Mouse (Mus musculus) heart, embryonic 13.5 days (tissue): ENCODE measurements around the gene Tmem11. TPM values are rescaled to one million over a fixed set of nuclear protein-coding genes. Genes with fewer than 3 reads are reported as not detected.

Experiments
- ATAC-seq: fragments of 200-750 bp; cut with Nextera tagmentation; 2 replicates; pipeline ENCODE4 v1.8.0; 2017; ENCODE audit warnings: moderate TSS enrichment; ENCODE audit not compliant: insufficient number of reproducible peaks, low FRiP score, low TSS enrichment; ENCODE audit errors: extremely low read depth
- H3K27ac ChIP-seq: fragments of 300-500 bp; sonication (generic); replicated peaks from 2 replicates; pipeline ENCODE4 v1.5.1; 2015; ENCODE audit warnings: moderate library complexity, mild to moderate bottlenecking, inconsistent platforms
- H3K27me3 ChIP-seq: fragments of 300-500 bp; sonication (generic); replicated peaks from 2 replicates; pipeline ENCODE4 v1.6.1; 2015; ENCODE audit warnings: mild to moderate bottlenecking, inconsistent platforms
- H3K36me3 ChIP-seq: fragments of 300-500 bp; sonication (generic); 2 replicates; pipeline ENCODE4 v1.6.1; 2015; ENCODE audit warnings: mild to moderate bottlenecking, inconsistent platforms
- H3K4me1 ChIP-seq: fragments of 300-500 bp; sonication (generic); 2 replicates; pipeline ENCODE4 v1.6.1; 2015; ENCODE audit warnings: inconsistent platforms
- H3K4me2 ChIP-seq: fragments of 300-500 bp; sonication (generic); 2 replicates; pipeline ENCODE4 v1.6.1; 2015; ENCODE audit warnings: inconsistent platforms, mild to moderate bottlenecking, moderate library complexity
- H3K4me3 ChIP-seq: fragments of 300-500 bp; sonication (generic); 2 replicates; pipeline ENCODE4 v1.5.1; 2015; ENCODE audit warnings: moderate library complexity, mild to moderate bottlenecking, inconsistent platforms
- H3K9ac ChIP-seq: fragments of 300-500 bp; sonication (generic); 2 replicates; pipeline ENCODE4 v1.6.1; 2015; ENCODE audit warnings: inconsistent platforms, mild to moderate bottlenecking, moderate library complexity
- H3K9me3 ChIP-seq: fragments of 300-500 bp; sonication (generic); 2 replicates; pipeline ENCODE4 v1.6.1; 2016; ENCODE audit warnings: inconsistent platforms
- WGBS: fragments of 180-500 bp; shearing (Covaris S2); methylation state at CpG from one replicate; pipeline ENCODE4 v1.1.7; 2015; ENCODE audit warnings: mixed read lengths; 5-methylcytosine and 5-hydroxymethylcytosine counted together
- polyA plus RNA-seq: library from polyadenylated mRNA; unstranded; fragments of >200 nt; fragmentation: Nextera tagmentation; extraction: Ambion mirVana; gene quantifications from 2 replicates; pipeline ENCODE4 v1.2.1, GENCODE M21; 2015

The Tmem11 gene
- polyA plus RNA-seq, 1 experiment from 2014 or later, result 60.6 TPM

GRCm38 (mm10) chr11:60827241-60827945 is 51.7 kb downstream of the Tmem11 start:
- H3K9ac ChIP-seq, result no peak overlapping the region
- H3K36me3 ChIP-seq, result no peaks in the 10 kb centered on the region
- no peak for ATAC-seq
- H3K27me3 ChIP-seq, result 0 out of 2 replicates have a peak, but pooled peaks cover 4% of the 10 kb centered on the region
- H3K9me3 ChIP-seq, result no peaks in the 10 kb centered on the region
- peaks cover 8% of the 10 kb centered on the region for H3K4me1 ChIP-seq
- no peak overlapping the region for H3K4me2 ChIP-seq
- WGBS, result 55% methylated on average over 4 of the region's 4 CpGs
- no peak overlapping the region for H3K27ac ChIP-seq
- H3K4me3 ChIP-seq, result no peak overlapping the region

- Histone ChIP-seq H3K9me3 (no peaks in the 10 kb centered on the region), H3K4me1 (peaks cover 8% of the 10 kb centered on the region), H3K4me2 (no peak overlapping the region), H3K27ac (no peak overlapping the region), H3K4me3 (no peak overlapping the region), H3K9ac (no peak overlapping the region), H3K36me3 (no peaks in the 10 kb centered on the region), H3K27me3 (0 out of 2 replicates have a peak, but pooled peaks cover 4% of the 10 kb centered on the region)
- 38% methylated on average over 1 of the region's 1 CpGs for WGBS
- ATAC-seq, result no peak
Observed at GRCm38 (mm10) chr11:60826700-60827099, 52.4 kb downstream of the Tmem11 start.

- H3K4me2 ChIP-seq, result no peak overlapping the region
- H3K27ac ChIP-seq, result no peak overlapping the region
- no peaks in the 10 kb centered on the region for H3K9me3 ChIP-seq
- H3K4me3 ChIP-seq, result no peak overlapping the region
- no peaks in the 10 kb centered on the region for H3K4me1 ChIP-seq
- no peaks in the 10 kb centered on the region for H3K36me3 ChIP-seq
- H3K27me3 ChIP-seq, result 0 out of 2 replicates have a peak, but pooled peaks cover 4% of the 10 kb centered on the region
- ATAC-seq, result no peak
- H3K9ac ChIP-seq, result no peak overlapping the region
- 64% methylated on average over 3 of the region's 3 CpGs for WGBS
Observed at GRCm38 (mm10) chr11:60825191-60825590, 53.9 kb downstream of the Tmem11 start.

- no peak for ATAC-seq
- H3K27me3 ChIP-seq, result 0 out of 2 replicates have a peak, but pooled peaks cover 4% of the 10 kb centered on the region
- H3K4me3 ChIP-seq, result no peak overlapping the region
- H3K9me3 ChIP-seq, result no peaks in the 10 kb centered on the region
- no peak overlapping the region for H3K4me2 ChIP-seq
- no peak overlapping the region for H3K27ac ChIP-seq
- WGBS, result 67% methylated on average over 2 of the region's 2 CpGs
- H3K36me3 ChIP-seq, result no peaks in the 10 kb centered on the region
- H3K9ac ChIP-seq, result no peak overlapping the region
- no peaks in the 10 kb centered on the region for H3K4me1 ChIP-seq
Observed at GRCm38 (mm10) chr11:60823771-60824170, 55.3 kb downstream of the Tmem11 start.

GRCm38 (mm10) chr11:60816398-60816797 is 62.7 kb downstream of the Tmem11 start:
- Histone ChIP-seq H3K4me1 (no peaks in the 10 kb centered on the region), H3K27me3 (peaks cover 10% of the 10 kb centered on the region), H3K36me3 (no peaks in the 10 kb centered on the region), H3K9me3 (no peaks in the 10 kb centered on the region), H3K4me2 (no peak overlapping the region), H3K4me3 (no peak overlapping the region), H3K9ac (no peak overlapping the region), H3K27ac (no peak overlapping the region)
- ATAC-seq, result no peak
- 53% methylated on average over 5 of the region's 5 CpGs for WGBS

Other genes with a start within 250 kb of the Tmem11 start
- 34.0 and 34.1 TPM in 2 replicates for gene Llgl1, start 179.5 kb downstream of the Tmem11 start, polyA plus RNA-seq
- 75.4 and 79.1 TPM in 2 replicates for gene Flii, start 152.0 kb downstream of the Tmem11 start, polyA plus RNA-seq
- gene Mief2, start 150.9 kb downstream of the Tmem11 start, polyA plus RNA-seq, result 17.4 and 17.7 TPM in 2 replicates
- gene Top3a, start 101.9 kb downstream of the Tmem11 start, polyA plus RNA-seq, result 9.7 and 11.0 TPM in 2 replicates
- gene Smcr8, start 101.7 kb downstream of the Tmem11 start, polyA plus RNA-seq, result 3.7 and 3.9 TPM in 2 replicates
- 40.4 and 42.8 TPM in 2 replicates for gene Shmt1, start 67.6 kb downstream of the Tmem11 start, polyA plus RNA-seq
- gene Dhrs7b, start 48.6 kb downstream of the Tmem11 start, polyA plus RNA-seq, result 30.9 and 35.9 TPM in 2 replicates
- 19.8 and 23.4 TPM in 2 replicates for gene Natd1, start 35.5 kb upstream of the Tmem11 start, polyA plus RNA-seq
- gene Map2k3, start 52.8 kb upstream of the Tmem11 start, polyA plus RNA-seq, result 73.6 and 78.1 TPM in 2 replicates
- 2.6 and 3.0 TPM in 2 replicates for gene Kcnj12, start 143.3 kb upstream of the Tmem11 start, polyA plus RNA-seq
- gene Tnfrsf13b, start 247.5 kb upstream of the Tmem11 start, polyA plus RNA-seq, result 1.6 and 2.4 TPM in 2 replicates